ENCODE assay signal across 16 mouse cellular contexts in genomic region chr8:26731111-26731510, GRCm38 (mm10).
"Had no signal": no experiment of that assay in that cellular context is flagged by ENCODE, and none has a peak within 500 bp of the region (broad histone marks: within the 10 kb centered on the region; RNA-seq: fewer than 3 reads in every experiment).

No protein-coding gene starts in this region.

- H3K4me2 ChIP-seq: neural tube, embryonic 13.5 days; neural tube, embryonic 15.5 days; stomach, embryonic 15.5 days had no signal

- H3K9me3 ChIP-seq: neural tube, embryonic 13.5 days; neural tube, embryonic 15.5 days; stomach, embryonic 15.5 days had no signal

- H3K4me1 ChIP-seq: neural tube, embryonic 13.5 days; neural tube, embryonic 15.5 days; stomach, embryonic 15.5 days had no signal

- H3K4me3 ChIP-seq: neural tube, embryonic 13.5 days; neural tube, embryonic 15.5 days; stomach, embryonic 15.5 days had no signal

- H3K27me3 ChIP-seq: stomach, embryonic 15.5 days had no signal

- H3K9ac ChIP-seq: neural tube, embryonic 13.5 days; neural tube, embryonic 15.5 days; stomach, embryonic 15.5 days had no signal

- DNase-seq: retina, postnatal 1 day; right cerebral cortex, adult 18-20 months; right cerebral cortex, postnatal 14 days; right cerebral cortex, postnatal 25 days; right cerebral cortex, postnatal 4 days; spleen, adult 18-20 months; thymus, adult 18-20 months; thymus, adult 2 months; thymus, postnatal 14 days; thymus, postnatal 25 days; thymus, postnatal 36 days; thymus, postnatal 4 days had no signal

- H3K27ac ChIP-seq: neural tube, embryonic 13.5 days; neural tube, embryonic 15.5 days; stomach, embryonic 15.5 days; stomach, postnatal 0 days had no signal

- H3K36me3 ChIP-seq: neural tube, embryonic 13.5 days; neural tube, embryonic 15.5 days; stomach, embryonic 15.5 days had no signal
